Mouse (Mus musculus): ENCODE measurements at regions not wholly inside any gene's neighbourhood (a gene's known extent, or its start where the extent isn't known, plus 50 kb on each side); places are given as distances from the start of the nearest gene placed in this dataset.
A peak's percentile ranks its signal among the peaks of the same experiment; 100 is the strongest.

GRCm38 (mm10) chr15:49043035-49043434 lies 4841.7 kb upstream of the Gm7489 start:
- DNase-seq (ENCODE audit: low spot score in 2 of 2) = no peak

GRCm38 (mm10) chr15:49065069-49065468 lies 4819.6 kb upstream of the Gm7489 start:
- no peak for DNase-seq (ENCODE audit: low spot score in 2 of 2)

- DNase-seq (ENCODE audit: low spot score in 2 of 2) = peak; percentile 41 to 48
These were observed 4818.8 kb upstream of the Gm7489 start for GRCm38 (mm10) chr15:49065875-49066274.

GRCm38 (mm10) chr15:49066367-49066766 lies 4818.3 kb upstream of the Gm7489 start:
- no peak for DNase-seq (ENCODE audit: low spot score in 2 of 2)
